Mouse (Mus musculus): ENCODE measurements around the gene Myo1b. TPM values are rescaled to one million over a fixed set of nuclear protein-coding genes. Genes with fewer than 3 reads are reported as not detected.
"Not testable (repeated sequence)": the region's sequence is repeated elsewhere in the genome, so short reads cannot be mapped to it uniquely, and the experiment has no call there.

Myo1b gene
- total RNA-seq, 1 experiment from 2014 or later: 0.87 TPM

DNA sequence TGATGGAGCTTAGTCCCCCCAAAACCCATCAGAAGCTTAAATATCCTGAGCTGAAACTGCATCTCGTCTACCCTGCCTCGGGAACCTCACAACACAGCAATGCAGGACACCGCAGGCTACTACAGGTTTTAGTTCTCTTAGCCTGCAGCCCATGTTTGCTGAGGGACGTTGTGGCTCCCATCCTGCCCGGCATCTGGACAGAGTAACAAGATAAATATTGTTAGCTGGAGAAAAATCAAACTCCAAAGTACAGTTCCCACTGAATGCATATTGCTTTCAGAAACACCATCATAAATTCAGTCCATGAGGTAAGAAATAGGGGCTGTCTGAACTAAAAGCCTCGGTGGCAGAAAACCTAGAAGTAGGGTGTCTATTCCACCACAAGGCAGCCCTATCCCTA lies 10.8 kb downstream of the Myo1b start:
- ATAC-seq (replicated peaks; ENCODE audit: low read depth, poor library complexity, severe bottlenecking): no peak

DNA sequence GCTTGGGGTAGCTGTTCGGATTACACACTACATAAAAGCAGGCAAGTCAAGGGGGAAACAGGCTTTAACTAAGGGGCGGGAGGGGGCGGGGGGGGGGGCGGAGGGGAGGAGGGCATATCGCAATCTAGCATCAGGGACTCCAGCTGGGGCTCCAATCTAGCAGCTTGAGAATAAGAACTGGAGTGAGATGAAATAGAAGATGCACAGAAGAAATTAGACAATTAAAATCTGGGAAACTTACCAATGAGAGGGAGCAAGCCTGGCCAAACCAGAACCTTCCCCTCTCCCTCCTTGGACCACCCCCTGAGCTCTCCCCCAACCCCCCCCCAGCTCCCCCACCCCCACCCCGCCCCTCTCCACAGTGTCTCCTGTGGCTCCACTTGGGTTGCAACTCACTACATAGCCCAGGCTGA lies 18.7 kb downstream of the Myo1b start:
- ATAC-seq (replicated peaks; ENCODE audit: low read depth, poor library complexity, severe bottlenecking): no peak

DNA sequence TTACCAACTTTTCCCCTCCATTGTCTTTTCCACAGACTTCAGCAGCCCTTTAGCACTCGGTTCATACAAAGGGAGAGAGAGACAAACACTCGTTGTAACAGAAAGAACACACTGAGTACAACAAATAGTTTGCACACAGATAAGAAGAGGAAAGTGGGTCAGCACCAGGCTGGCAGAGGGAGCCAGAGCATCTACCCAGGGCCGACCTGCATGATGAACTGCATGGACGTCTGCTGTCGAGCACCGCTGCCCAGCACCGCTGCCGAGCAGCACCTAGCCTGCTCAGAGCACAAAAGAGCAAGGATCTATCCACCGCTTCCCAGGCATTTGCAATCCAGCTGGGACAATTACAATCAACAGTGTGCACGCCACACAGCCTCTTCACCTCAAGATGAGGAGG lies 19.9 kb downstream of the Myo1b start:
- no peak for ATAC-seq (replicated peaks; ENCODE audit: low read depth, poor library complexity, severe bottlenecking)

DNA sequence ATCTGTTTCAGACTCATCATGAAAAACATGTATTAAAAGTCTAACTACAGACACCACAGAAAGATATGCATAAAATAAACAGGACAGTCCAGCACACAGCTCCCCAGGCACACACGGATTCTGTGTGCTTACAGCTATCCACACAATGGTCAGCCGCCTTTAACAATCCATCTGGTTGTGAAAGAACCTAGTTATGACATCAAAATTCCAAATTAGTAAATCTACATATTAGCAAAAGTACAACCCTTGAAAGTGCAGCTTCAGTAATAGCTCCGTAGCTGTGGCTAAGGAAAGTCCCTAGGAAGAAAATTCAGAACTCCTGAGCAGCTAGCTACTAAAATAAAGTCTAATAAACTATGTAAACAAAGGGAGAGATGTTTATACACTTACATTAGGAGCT lies 21.1 kb downstream of the Myo1b start:
- ATAC-seq (replicated peaks; ENCODE audit: low read depth, poor library complexity, severe bottlenecking): no peak

DNA sequence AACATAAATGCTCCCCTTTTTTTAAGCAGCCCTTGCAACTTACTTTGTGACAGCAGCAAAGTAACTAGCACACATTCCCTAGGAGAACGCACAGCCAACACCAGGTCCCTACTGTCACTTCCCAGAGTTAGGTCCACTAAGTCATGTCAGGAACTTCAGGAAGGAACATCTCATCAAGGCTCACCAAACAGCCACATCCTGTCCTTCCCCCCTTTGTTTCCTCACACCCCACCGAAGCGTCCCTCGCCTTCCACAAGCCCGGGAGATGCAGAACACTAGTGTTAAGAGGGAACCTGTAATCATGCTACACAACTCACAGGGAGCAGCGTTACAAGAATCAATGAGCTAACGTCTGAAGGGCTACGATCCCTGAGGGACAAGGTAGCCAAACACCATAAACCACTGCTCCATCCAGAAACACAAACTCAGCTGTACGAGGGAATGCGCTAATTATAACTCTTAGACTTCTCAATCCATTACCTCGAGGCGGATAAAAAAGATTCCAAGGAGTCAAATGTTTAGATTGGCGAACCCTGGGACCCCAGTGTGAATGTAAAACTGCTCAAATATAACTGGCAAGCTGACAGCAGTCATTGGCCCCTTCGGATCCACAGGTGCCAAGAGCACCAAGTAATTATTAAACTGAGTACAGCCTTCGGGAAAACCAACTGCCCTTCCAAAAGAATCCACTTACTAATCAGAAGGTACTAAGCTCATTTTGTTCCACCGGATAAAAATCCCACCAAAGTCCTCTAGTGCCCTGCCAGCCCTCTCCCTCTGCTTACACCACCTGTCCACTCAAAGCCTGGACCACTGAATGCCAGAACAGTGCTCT lies 22.1 kb downstream of the Myo1b start:
- no peak for ATAC-seq (replicated peaks; ENCODE audit: low read depth, poor library complexity, severe bottlenecking)

DNA sequence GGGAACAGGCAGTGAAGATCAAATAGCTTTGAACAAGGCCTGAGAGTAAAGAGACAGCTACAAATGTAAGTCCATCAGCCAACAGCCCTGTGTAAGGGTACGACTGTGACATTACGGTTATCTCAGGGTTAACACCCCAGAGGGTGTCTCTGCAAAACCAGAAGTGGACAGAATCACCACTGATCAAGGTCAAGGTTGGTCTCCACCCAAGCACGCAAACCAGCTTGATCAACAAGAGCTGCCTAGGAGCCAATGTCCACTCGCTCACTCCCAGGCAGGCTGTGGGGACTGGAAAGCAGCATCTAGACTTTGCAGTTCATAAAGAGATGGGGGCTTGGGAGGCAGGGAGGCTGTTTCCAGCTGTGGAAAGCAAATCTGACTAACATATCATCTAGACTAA lies 23.9 kb downstream of the Myo1b start:
- no peak for ATAC-seq (replicated peaks; ENCODE audit: low read depth, poor library complexity, severe bottlenecking)

DNA sequence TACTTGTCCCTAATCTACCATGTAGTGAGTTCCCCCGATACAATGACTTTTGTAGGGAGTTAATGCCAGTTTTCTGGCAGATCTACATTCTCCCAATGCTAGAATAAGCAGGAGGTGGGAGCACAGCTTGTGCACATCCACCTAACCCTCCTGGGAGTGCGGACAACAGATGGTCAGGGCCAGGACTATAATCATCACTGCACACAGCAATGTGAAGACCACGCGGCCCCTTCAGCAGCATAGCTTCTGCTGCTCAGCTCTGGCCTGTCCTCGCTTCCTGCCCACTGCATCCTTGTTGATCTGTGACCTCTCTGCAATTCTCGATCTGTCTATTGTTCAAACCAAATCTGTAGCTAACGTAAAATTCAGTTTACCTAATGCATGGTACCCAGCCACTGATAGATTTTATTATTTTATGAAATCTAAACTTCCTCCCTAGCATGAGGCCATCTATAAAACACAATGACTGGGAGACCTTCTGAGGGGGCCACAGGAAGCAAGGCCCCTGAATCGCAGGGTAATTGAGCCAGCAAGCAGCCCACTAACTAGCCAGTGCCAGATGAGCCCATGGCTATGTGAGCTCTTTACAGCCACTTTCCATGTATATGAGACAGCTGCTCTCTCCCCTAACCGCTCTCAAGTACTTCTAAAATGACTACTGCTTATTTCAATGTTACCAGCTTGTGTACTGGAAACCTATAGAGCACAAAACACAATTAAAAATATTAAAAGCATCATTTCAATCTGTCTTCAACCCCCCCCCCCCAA lies 27.6 kb downstream of the Myo1b start:
- no peak for ATAC-seq (replicated peaks; ENCODE audit: low read depth, poor library complexity, severe bottlenecking)

DNA sequence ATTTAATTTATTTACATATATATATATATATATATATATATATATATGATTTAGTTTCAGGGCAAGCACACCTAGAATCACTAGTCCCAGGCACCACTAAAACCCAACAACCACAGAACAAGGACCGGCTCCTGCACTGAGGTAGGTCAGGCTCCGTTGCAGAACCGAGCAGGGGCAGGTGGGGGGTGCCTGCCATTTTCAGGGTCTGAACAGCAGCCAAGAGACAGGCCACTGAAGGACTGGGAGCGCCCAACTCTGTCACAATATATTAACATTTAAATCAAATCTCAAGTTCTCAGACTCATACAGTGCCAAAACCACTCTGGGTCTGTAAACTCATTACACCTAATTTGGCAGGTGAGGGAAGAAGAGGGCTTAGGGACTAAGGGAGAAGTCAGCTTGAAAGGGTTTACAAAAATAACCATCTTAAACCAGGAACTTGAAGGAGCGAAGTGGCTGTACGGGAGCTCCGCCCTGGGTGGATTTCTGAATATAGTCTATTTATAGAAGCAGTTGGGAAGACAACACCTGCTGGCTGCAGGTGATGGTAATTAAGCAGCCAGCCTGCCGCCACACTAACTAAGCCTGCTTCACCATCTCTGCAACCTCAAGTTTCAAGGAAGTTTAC lies 30.4 kb downstream of the Myo1b start:
- no peak for ATAC-seq (replicated peaks; ENCODE audit: low read depth, poor library complexity, severe bottlenecking)

DNA sequence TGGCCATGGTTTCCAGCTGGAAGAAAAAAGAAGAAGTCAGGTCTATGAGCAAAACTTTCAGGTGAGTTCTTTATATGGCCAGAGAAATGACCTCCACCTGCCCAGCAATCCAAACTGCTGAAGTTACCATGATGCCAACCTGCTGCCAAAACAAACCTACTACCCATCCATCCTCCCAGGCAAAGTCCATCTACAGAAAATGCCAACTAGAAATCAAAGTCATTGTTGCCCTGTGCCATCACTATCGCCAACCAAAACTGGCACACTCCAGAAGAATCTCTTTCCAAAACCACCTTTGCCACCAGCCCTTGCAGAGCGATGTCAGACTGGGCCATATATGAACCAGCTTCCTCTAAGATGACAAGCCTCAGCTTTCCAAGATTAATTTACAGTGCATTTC lies 32.7 kb downstream of the Myo1b start:
- ATAC-seq (replicated peaks; ENCODE audit: low read depth, poor library complexity, severe bottlenecking): no peak

DNA sequence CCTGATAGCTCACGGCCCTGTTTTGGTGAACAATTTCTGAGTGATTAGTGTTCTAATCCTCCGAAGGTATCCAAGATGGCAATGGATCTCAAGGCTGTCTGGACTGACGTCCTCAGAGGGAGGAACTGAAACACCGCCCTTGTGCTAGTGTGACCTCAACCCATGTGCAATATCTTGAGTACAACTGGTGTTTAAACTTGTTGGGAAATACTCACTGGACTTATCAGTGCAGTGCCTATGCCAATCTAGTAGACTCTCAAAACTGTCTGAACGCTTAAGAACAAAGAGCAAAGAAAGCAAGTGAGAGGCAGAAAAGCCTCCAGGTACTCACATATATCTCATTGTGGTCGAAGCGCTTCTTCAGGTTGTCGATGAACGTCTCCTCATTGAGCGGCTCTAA lies 33.1 kb downstream of the Myo1b start:
- peak; percentile 52; the same call in 1 of the 2 replicates for ATAC-seq (replicated peaks; ENCODE audit: low read depth, poor library complexity, severe bottlenecking)

DNA sequence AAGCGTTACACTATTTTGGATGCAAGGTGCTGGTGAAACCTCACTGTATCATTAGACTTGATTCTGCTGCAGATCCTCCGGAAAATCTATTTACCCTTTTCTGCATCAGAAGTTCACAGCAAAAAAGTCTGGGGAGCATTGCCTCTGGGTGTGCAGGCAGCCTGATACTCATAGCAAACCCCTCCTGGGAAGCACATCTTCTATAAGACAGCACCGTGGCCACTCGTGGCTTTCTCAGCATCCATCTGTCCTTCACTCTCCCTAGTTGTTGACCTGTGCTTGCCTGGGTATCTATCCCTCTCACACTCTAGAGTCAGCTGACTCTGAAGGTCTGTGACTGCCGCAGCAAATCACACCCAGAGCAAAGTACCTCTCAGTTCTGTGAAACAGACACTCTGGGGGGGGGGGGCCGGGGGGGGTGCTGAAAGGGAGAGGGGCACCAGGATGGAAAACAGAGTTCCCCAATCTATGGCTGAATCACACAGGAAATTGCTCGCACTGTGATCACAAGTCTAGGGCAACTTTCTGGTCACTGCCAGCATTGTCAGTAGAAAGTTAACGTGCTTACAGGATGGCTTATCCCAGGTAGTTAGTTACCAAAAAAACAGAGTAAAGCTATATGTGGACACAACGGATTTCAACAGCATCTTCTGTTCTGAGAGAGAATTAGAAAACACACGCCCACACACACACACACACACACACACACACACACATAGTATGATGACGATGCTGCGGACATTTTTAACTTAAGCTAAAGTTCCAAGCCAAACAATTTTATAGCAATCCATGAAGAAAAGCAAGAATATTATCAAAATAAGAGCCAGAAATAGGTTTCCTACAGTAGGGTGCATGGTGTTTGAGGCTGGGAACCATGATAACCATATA lies 35.7 kb downstream of the Myo1b start:
- ATAC-seq (replicated peaks; ENCODE audit: low read depth, poor library complexity, severe bottlenecking): no peak

DNA sequence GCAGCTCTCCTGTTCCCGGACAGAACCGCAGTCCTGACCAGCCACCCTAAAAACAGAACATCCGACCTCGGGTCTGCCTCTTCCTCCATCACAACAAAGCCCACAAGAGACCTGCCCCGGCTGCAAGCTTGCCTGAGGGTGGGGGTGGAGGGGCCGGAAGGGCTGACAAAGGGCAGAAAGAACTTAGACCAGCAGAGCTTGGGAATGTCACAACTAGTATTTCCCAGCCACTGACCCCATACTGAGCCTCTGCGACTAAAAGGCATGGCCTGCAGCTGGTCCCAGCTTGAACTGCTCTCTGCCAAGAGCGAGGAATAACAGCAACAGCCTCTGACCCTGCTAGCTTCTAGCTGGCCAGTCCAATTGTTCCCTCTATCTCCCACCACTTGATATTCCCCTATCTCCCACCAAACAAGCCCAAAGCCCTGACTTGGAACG lies 36.5 kb downstream of the Myo1b start:
- peak; percentile 36; the same call in 1 of the 2 replicates for ATAC-seq (replicated peaks; ENCODE audit: low read depth, poor library complexity, severe bottlenecking)

DNA sequence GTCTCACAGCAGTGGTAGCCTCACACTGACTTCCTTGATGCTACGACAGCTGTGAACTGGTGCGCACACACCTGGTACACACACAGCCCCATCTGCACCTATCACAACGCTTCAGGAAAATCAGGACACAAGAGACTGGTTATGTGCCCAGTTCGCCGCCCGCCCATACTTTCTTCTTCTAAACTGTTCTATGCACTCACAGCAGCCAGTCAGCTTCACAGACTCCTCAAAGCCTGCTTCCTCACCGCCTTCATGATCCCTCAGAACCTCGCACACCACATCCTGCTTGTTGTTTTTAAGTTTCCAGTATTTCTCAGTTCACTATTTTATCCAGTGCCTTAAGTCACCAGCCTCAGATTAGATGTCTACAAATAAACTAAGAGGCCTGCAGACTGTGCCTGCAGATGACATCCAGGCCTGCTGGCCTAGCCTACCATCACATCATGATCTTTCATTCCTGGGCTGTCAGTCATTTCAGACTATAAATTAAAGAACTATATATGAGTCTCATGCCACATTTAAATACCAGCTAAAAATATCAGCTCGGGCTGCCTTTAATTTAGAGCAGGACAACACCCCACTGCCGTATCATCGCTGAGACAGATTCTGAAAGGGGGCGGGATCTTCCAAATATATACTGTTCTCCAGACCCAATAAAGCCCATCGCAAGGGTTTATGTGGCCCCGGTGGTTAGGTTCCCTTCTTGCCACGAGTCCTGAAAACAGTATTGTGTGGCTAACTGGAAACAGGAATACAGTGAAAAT lies 40.2 kb downstream of the Myo1b start:
- peak; percentile 33; the same call in 1 of the 2 replicates for ATAC-seq (replicated peaks; ENCODE audit: low read depth, poor library complexity, severe bottlenecking)

DNA sequence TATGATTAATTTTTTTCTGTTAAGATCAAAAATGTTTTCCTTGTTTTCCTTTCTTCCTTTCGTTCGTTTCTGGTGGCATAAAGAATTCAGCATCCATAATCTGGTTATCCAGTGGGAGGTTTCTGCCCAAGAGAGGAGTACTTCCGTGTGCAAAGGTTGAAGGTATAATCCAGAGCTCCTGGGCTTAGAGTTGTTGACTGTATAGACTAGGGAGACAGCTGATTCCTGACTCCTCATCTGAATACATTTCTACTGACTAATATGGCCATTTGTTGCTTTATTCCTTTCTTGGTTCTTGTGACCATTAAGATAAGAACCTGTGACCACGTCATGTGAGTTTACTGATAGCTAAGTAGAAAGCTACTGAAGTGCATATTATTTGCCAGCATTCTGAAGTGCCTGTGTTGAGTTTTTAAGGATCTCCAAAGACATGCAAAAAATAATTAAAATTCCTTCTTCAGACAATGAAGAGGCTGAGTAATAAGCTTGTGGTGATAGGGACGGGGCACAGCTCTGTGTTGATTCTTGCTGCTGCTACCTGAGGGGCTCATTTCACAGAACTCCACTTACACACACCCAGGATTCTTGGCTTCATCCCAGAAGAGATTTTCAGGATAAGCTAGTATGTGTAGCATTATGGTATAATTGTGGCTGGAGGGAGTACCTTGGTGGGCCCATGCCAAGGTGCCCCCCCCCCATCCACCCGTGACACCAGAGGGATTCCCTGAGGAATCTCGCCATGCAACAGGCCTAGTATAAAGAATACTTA lies 43.2 kb downstream of the Myo1b start:
- ATAC-seq (replicated peaks; ENCODE audit: low read depth, poor library complexity, severe bottlenecking): no peak

DNA sequence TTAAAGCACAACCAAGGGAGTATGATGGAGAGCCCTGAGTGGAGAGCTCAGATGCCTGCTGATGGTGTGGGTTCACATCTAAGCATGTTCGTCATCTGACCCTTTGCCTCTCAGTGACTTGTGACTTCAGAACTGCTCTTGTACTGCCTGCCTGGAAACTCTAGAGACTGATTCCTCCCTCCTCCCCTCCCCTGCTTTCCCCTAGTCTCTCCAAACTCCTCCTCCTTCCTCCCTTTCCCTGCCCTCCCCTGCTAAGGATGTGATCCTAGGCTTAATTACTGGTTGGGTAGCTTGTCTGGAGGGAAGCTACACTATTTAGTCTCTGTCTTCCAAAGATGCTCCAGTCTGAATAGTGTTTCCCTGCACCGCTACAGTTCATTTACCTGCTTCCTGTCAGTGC lies 44.6 kb downstream of the Myo1b start:
- ATAC-seq (replicated peaks; ENCODE audit: low read depth, poor library complexity, severe bottlenecking): not testable (repeated sequence)

DNA sequence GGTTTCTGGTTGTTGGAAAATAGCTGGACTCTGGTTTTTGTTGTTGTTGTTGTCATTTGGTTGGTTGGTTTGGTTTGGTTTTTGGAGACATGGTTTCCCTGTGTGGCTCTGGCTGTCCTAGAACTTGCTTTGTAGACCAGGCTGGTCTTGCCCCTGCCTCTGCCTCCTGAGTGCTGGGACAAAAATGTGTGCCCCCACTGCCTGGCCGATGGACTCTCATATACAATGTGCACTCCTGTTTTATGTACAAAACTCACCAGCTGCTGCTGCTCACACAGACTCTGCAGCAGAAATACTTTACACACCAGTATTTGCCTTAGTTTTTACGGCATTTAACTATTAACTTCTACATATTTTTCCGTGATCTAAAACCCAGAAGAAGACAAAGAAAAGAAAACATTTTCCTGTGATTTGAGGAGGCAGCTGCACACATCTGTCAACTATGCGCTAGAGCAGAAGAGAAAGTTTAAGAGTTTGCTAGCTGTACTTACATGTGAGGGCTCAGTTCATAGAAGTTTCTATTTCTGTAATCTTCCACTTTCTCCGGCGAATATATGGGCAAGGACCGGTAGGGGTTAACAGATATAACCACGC lies 52.9 kb downstream of the Myo1b start:
- ATAC-seq (replicated peaks; ENCODE audit: low read depth, poor library complexity, severe bottlenecking): no peak

DNA sequence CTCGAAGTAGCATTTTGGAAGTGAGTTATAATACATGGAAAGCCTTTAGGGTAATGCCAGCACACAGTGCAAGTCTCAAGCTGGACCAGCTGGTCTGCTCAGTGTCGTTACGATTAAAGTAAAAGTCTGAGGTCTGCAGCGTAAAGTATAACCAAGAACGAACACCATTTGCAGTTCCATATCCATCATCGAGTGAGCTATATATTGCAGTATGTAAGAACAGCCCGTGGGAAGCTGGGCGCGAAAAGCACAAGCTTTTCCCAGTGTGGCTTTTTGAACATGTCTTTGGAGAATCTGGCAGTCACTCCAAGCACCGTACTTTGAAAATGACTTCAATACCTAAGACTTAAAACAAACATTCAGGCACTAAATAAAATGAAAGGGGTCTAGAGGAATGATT lies 55.0 kb downstream of the Myo1b start:
- ATAC-seq (replicated peaks; ENCODE audit: low read depth, poor library complexity, severe bottlenecking): no peak

DNA sequence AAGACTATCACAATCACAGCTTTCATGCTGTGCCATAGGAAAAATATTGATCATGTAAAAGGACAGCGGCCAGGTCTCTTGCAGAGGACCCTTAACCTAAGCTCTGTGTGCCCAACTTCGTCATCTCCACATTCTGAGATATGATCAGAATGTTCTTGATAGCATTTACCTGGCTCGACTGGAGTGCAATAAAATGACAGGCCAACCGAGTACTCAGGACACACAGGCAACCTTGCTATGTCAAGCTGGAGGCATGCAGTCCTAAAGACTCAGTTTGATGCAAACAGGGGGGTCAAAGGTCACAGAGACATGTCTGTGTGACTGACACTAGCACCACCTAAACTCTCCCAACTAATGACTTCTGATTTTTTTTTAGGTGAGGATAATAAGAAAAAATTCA lies 58.9 kb downstream of the Myo1b start:
- no peak for ATAC-seq (replicated peaks; ENCODE audit: low read depth, poor library complexity, severe bottlenecking)
